Mouse (Mus musculus): Measurements from ENCODE around the gene Epb41l1. TPM values are rescaled to one million over a fixed set of nuclear protein-coding genes. Genes with fewer than 3 reads are reported as not detected.
"Not testable (repeated sequence)": the region's sequence is repeated elsewhere in the genome, so short reads cannot be mapped to it uniquely, and the experiment has no call there.

The Epb41l1 gene
- 226 and 245 TPM in 2 replicates for polyA plus RNA-seq (2012; rRNA removed)

- H3K4me3 ChIP-seq (ENCODE audit: insufficient read depth, low read length): peak within 1 kb of the TSS; percentile 68
- no peaks in the 10 kb centered on the region for H3K4me1 ChIP-seq (ENCODE audit: control insufficient read depth, insufficient read depth, low read length)
- TF ChIP-seq POLR2A (IDR thresholded peaks at IDR 0.05; ENCODE audit: extremely low read depth, insufficient read depth, low read length): no peak
- TF ChIP-seq CTCF (IDR thresholded peaks at IDR 0.05; ENCODE audit: extremely low read depth, insufficient read depth, low read length): no peak
- 0 out of 2 replicates have a peak within 1 kb of the TSS, but pooled peaks have one; percentile 18 for H3K27ac ChIP-seq (ENCODE audit: insufficient read depth, low read length)
Measured at GRCm38 (mm10) chr2:156420694-156421380, at the start of gene Epb41l1. Epb41l1 (plus strand) TSS chr2:156420909.

DNA sequence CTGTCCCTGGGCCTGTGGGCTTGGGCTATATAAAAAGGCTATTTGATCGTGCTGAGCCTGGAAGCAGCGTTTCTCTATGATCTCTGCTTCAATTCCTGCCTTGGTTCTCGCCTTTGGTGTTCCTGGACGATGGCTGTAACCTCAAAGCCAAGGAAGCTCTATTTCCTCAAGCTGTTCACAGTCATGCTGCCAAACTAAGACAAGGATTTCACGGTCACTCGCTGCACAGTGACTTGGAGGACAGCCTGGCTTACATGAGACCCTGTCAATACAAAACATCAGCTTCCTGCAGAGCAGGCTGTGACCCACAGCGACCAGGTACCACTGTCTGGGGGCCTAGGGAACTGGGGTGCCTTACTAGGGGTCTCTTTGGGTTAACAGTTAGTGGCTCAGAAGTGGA, 43.8 kb upstream of the Epb41l1 start:
- TF ChIP-seq CTCF (IDR thresholded peaks at IDR 0.05; ENCODE audit: extremely low read depth, insufficient read depth, low read length) (no peak), POLR2A (IDR thresholded peaks at IDR 0.05; ENCODE audit: extremely low read depth, insufficient read depth, low read length) (no peak)
- H3K4me1 ChIP-seq (ENCODE audit: control insufficient read depth, insufficient read depth, low read length): no peaks in the 10 kb centered on the region
- H3K4me3 ChIP-seq (ENCODE audit: insufficient read depth, low read length): no peak overlapping the region
- no peak overlapping the region for H3K27ac ChIP-seq (ENCODE audit: insufficient read depth, low read length)

GRCm38 (mm10) chr2:156379929-156380328, 40.8 kb upstream of the Epb41l1 start:
- Histone ChIP-seq H3K4me1 (ENCODE audit: control insufficient read depth, insufficient read depth, low read length) (no peaks in the 10 kb centered on the region), H3K4me3 (ENCODE audit: insufficient read depth, low read length) (no peak overlapping the region), H3K27ac (ENCODE audit: insufficient read depth, low read length) (no peak overlapping the region)
- TF ChIP-seq POLR2A (IDR thresholded peaks at IDR 0.05; ENCODE audit: extremely low read depth, insufficient read depth, low read length): no peak
- TF ChIP-seq CTCF (IDR thresholded peaks at IDR 0.05; ENCODE audit: extremely low read depth, insufficient read depth, low read length): no peak

DNA sequence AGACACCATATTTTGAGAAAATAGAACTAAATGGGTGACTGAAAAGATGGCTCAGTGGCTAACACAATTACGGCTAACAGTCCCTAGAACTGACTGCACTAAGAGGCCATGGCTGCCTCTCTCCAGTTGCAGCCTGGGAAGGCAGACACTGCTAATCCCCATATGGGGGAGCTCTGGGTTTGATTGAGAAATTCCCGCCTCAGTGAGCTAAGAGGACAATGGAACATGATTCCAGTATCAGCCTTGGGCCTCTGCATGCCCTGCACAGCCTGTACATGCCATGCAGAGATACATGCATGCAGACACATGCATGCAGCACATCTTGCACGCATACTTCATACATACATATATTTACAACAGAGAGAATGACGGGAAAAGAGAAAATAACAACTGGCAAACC, 39.4 kb upstream of the Epb41l1 start:
- Histone ChIP-seq H3K4me3 (ENCODE audit: insufficient read depth, low read length) (no peak overlapping the region), H3K27ac (ENCODE audit: insufficient read depth, low read length) (no peak overlapping the region), H3K4me1 (ENCODE audit: control insufficient read depth, insufficient read depth, low read length) (no peaks in the 10 kb centered on the region)
- TF ChIP-seq POLR2A (IDR thresholded peaks at IDR 0.05; ENCODE audit: extremely low read depth, insufficient read depth, low read length) (no peak), CTCF (IDR thresholded peaks at IDR 0.05; ENCODE audit: extremely low read depth, insufficient read depth, low read length) (peak; percentile 46)

DNA sequence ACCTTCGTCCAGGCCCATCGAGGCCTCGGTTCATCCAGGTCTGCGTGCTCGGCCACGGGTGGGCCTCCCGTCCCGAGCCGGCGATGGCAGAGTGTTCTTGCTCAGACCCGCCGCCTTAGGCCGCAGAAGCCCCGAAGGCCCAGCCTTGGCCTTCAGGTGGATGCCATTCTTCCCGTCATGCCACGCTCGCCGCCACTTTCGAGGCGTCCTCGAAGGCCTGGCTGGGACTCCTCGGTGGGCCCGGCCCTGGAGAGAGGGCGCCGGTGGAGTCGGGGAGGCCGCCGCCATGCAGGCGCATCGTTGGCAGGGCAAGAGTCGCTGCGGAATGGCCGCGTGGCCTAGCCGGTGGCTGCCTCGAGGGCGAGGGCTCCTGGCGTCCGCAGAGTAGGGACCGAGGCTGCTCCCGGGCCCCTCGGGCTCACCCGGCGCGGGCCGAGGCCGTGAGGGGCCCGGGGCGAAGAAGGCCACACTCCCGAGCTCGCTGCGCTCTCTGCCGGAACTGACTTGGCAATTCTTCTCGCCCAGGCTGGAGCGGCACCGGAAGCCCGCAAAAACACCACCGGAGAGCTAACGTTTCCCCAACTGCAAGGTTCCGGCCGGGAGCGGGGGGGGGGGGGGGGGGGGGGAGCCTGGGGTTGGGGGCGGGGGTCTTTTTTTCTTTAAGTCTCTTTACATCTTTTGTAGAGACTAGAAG, 28.1 kb upstream of the Epb41l1 start:
- not testable (repeated sequence) for H3K27ac ChIP-seq (ENCODE audit: insufficient read depth, low read length); H3K4me3 ChIP-seq (ENCODE audit: insufficient read depth, low read length); H3K4me1 ChIP-seq (ENCODE audit: control insufficient read depth, insufficient read depth, low read length)
- peak; percentile 63; the same call in 1 of the 2 replicates for TF ChIP-seq POLR2A (IDR thresholded peaks at IDR 0.05; ENCODE audit: extremely low read depth, insufficient read depth, low read length)

DNA sequence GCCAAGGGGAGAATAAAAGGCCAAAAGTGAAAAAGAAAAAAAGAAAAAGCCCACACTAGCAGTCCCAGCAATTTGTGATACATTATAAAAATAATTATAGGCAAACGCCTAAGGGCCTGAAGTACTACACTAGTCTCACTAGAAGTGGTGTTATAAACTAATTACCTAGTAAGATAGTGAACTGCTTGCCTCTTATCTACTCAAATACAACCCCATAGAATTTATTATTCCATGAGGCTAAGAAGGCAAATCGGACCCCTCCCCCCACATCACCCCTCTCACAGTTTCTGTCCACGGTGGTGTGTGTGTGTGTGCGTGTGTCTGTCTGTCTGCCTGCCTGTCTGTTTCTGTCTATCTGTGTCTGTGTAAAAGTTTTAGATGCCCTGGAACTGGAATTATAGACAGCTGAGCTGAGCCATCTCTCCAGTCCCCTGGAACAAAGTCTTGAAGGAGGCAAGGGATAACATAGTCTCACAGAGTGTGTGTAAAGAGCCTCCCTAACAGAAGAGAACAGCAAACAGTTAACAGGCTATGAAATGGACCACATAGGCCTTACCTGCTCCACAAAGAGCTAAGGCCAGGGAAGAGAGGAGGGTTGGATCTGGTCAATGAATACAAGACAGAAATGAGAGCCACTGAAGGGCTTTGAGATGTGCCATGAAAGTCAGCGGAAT, 27.4 kb upstream of the Epb41l1 start:
- TF ChIP-seq POLR2A (IDR thresholded peaks at IDR 0.05; ENCODE audit: extremely low read depth, insufficient read depth, low read length): no peak
- no peak for TF ChIP-seq CTCF (IDR thresholded peaks at IDR 0.05; ENCODE audit: extremely low read depth, insufficient read depth, low read length)
- Histone ChIP-seq H3K4me3 (ENCODE audit: insufficient read depth, low read length) (no peak overlapping the region; the same call in 1 of the 2 replicates), H3K27ac (ENCODE audit: insufficient read depth, low read length) (no peak overlapping the region), H3K4me1 (ENCODE audit: control insufficient read depth, insufficient read depth, low read length) (no peaks in the 10 kb centered on the region)

- TF ChIP-seq POLR2A (IDR thresholded peaks at IDR 0.05; ENCODE audit: extremely low read depth, insufficient read depth, low read length) (no peak), CTCF (IDR thresholded peaks at IDR 0.05; ENCODE audit: extremely low read depth, insufficient read depth, low read length) (no peak)
- Histone ChIP-seq H3K4me3 (ENCODE audit: insufficient read depth, low read length) (no peak overlapping the region), H3K4me1 (ENCODE audit: control insufficient read depth, insufficient read depth, low read length) (no peaks in the 10 kb centered on the region), H3K27ac (ENCODE audit: insufficient read depth, low read length) (no peak overlapping the region)
Measured at GRCm38 (mm10) chr2:156394282-156394681, 26.4 kb upstream of the Epb41l1 start.

DNA sequence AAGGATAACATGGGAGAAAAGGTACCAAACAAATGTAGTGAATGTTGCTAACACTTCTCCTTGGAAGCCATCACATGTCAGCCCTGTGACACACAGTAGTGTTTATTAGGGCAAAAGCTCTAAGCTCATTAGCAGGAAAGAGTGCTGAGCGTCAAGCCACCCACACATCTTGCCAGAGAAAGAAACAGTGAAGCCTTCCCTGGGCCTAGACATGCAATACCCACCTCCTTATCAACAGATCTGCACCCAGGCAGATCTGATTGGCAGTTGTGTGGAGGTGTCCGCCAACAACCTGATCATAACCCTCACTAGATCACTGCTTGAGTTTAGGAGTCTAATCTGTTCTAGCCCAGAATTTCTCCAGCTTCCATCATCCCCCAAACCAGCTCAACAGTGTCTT, 24.6 kb upstream of the Epb41l1 start:
- Histone ChIP-seq H3K4me3 (ENCODE audit: insufficient read depth, low read length) (no peak overlapping the region), H3K27ac (ENCODE audit: insufficient read depth, low read length) (no peak overlapping the region), H3K4me1 (ENCODE audit: control insufficient read depth, insufficient read depth, low read length) (no peaks in the 10 kb centered on the region)
- TF ChIP-seq CTCF (IDR thresholded peaks at IDR 0.05; ENCODE audit: extremely low read depth, insufficient read depth, low read length): no peak
- TF ChIP-seq POLR2A (IDR thresholded peaks at IDR 0.05; ENCODE audit: extremely low read depth, insufficient read depth, low read length): no peak

DNA sequence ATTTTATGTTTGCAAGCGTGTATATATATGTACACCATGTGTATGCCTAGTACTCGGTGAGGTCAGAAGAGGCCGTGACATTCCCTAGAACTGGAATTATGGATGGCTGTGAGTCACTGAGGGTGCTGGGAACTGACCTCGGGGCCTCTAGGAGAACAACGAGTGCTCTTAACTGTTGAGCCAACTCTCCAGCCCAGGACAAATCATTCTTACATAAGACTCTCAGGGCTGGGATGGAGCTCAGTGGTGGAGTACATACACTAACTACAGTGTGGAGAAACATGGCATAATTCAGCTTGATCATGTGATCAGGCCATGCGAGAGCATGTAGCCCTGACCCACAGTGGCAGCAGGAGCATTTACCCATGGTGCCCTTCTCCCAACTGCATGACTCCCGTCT, 22.7 kb upstream of the Epb41l1 start:
- no peak overlapping the region for H3K4me3 ChIP-seq (ENCODE audit: insufficient read depth, low read length)
- H3K27ac ChIP-seq (ENCODE audit: insufficient read depth, low read length): no peak overlapping the region
- H3K4me1 ChIP-seq (ENCODE audit: control insufficient read depth, insufficient read depth, low read length): no peaks in the 10 kb centered on the region
- TF ChIP-seq CTCF (IDR thresholded peaks at IDR 0.05; ENCODE audit: extremely low read depth, insufficient read depth, low read length): no peak
- TF ChIP-seq POLR2A (IDR thresholded peaks at IDR 0.05; ENCODE audit: extremely low read depth, insufficient read depth, low read length): no peak

All from cortical plate, adult 2 months (tissue).